Mouse (Mus musculus) bone marrow, adult 2 months (tissue): ENCODE results near the gene Pick1. TPM values are rescaled to one million over a fixed set of nuclear protein-coding genes. Genes with fewer than 3 reads are reported as not detected.
A peak's percentile ranks its signal among the peaks of the same experiment; 100 is the strongest.

Experiments used
- H3K27ac ChIP-seq: fragments of 200-500 bp; 2 replicates; pipeline ENCODE4 v1.5.1; 2012; ENCODE audit warnings: low read depth, mild to moderate bottlenecking, control low read depth, inconsistent platforms, low read length; ENCODE audit not compliant: control insufficient read depth, poor library complexity, insufficient read depth
- H3K4me1 ChIP-seq: fragments of 200-500 bp; 2 replicates; pipeline ENCODE4 v1.6.1; 2011; ENCODE audit warnings: low read length; ENCODE audit not compliant: control insufficient read depth, insufficient read depth
- H3K4me3 ChIP-seq: fragments of 200-500 bp; replicated peaks from 2 replicates; pipeline ENCODE3; 2011; ENCODE audit warnings: mild to moderate bottlenecking, low read depth, low read length, control low read depth; ENCODE audit not compliant: control insufficient read depth
- CTCF ChIP-seq: fragments of 200-500 bp; IDR thresholded peaks from 2 replicates; pipeline ENCODE4 v1.5.1; 2011; ENCODE audit warnings: low read length, control low read depth; ENCODE audit not compliant: control insufficient read depth, insufficient read depth
- POLR2A ChIP-seq: fragments of 200-500 bp; IDR thresholded peaks from 2 replicates; pipeline ENCODE4 v1.6.1; 2011; ENCODE audit warnings: low read depth, mild to moderate bottlenecking, control low read depth, low read length, borderline replicate concordance; ENCODE audit not compliant: control insufficient read depth
- WGBS: fragments of 180-500 bp; shearing (Covaris S2); methylation state at CpG from one replicate; pipeline ENCODE4 v1.1.7; 2018; 5-methylcytosine and 5-hydroxymethylcytosine counted together
- polyA plus RNA-seq: library from polyadenylated mRNA; stranded (reverse); fragments of >200 nt; gene quantifications from 2 replicates; pipeline ENCODE4 v1.2.4, GENCODE M21; 2011; ENCODE audit warnings: low replicate concordance; ENCODE audit not compliant: missing spikeins, insufficient read depth, insufficient read length

Pick1 gene
- polyA plus RNA-seq, 1 experiment = 13.6 TPM

- no peak overlapping the region for H3K27ac ChIP-seq
- H3K4me3 ChIP-seq = no peak overlapping the region
- under 1% methylated on average over 58 of the region's 62 CpGs for WGBS
- H3K4me1 ChIP-seq = no peaks in the 10 kb centered on the region; the same call in 1 of the 2 replicates
- TF ChIP-seq POLR2A (no peak), CTCF (no peak)
Observed at GRCm38 (mm10) chr15:79261095-79261725, 32.2 kb downstream of the Pick1 start.

- no peak overlapping the region for H3K4me3 ChIP-seq
- TF ChIP-seq CTCF (no peak), POLR2A (no peak)
Observed at GRCm38 (mm10) chr15:79261757-79262156, 32.8 kb downstream of the Pick1 start.

GRCm38 (mm10) chr15:79262375-79262774 is 33.4 kb downstream of the Pick1 start:
- no peak overlapping the region; the same call in 1 of the 2 replicates for H3K27ac ChIP-seq
- TF ChIP-seq POLR2A (no peak), CTCF (0 out of 2 replicates have a peak, but pooled peaks have one; percentile 3)
- WGBS = 26% methylated on average over 13 of the region's 13 CpGs
- no peak overlapping the region for H3K4me3 ChIP-seq
- no peaks in the 10 kb centered on the region; the same call in 1 of the 2 replicates for H3K4me1 ChIP-seq

More at GRCm38 (mm10) chr15:79261757-79262156, 32.8 kb downstream of the Pick1 start:
- Histone ChIP-seq H3K4me1 (no peaks in the 10 kb centered on the region; the same call in 1 of the 2 replicates), H3K27ac (no peak overlapping the region)
- 2% methylated on average over 27 of the region's 28 CpGs for WGBS

DNA sequence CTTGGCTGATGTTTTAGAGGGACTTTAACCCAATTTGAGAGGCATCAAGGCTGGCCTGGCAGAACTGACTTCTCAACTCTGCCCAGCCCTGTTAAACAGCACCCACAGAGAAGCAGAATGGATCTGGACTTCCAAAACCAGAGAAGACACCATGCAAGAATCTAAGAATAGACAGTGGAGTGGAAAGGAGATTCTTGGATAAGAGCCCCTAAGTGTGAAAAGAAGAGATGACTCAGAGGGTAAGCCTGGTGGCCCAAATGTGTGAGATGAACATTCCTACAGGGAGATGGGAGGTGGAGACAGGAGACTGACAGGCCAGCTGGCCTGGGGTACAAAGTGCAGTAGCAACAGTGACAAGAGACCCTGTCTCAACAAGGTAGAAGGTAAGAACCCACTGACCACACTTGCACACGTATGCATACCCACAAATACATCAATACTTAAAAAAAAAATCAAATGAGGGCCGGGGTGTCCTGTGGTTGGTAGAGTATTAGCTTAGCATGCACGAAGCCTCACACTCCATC is 33.9 kb downstream of the Pick1 start:
- Histone ChIP-seq H3K27ac (no peak overlapping the region), H3K4me1 (no peaks in the 10 kb centered on the region; the same call in 1 of the 2 replicates), H3K4me3 (no peak overlapping the region)
- TF ChIP-seq POLR2A (no peak), CTCF (no peak)
- 77% methylated on average over 3 of the region's 3 CpGs for WGBS

- no peaks in the 10 kb centered on the region; the same call in 1 of the 2 replicates for H3K4me1 ChIP-seq
- 88% methylated on average over 6 of the region's 6 CpGs for WGBS
- H3K4me3 ChIP-seq = no peak overlapping the region
- no peak overlapping the region for H3K27ac ChIP-seq
- TF ChIP-seq CTCF = no peak
Observed at GRCm38 (mm10) chr15:79263726-79264125, 34.8 kb downstream of the Pick1 start.

DNA sequence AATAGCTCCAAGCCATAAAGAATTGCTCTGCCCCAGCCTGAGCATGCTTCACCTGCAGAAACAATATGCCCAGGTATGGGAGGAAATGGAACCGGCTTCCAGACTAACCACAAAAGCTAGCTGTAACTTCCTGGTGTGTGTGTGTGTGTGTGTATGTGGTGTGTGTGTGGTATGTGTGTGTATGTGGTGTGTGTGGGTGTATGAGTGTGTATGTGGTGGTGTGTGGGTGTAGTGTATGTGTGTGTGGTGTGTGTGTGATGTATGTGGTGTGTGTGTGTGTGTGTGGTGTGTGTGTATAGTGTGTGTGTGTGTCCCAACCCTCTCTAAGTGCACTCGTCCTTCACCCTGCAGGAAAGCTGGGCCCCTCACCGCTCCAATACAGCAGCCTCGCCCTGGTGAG is 36.4 kb downstream of the Pick1 start:
- Histone ChIP-seq H3K4me3 (no peak overlapping the region), H3K27ac (no peak overlapping the region), H3K4me1 (no peaks in the 10 kb centered on the region; the same call in 1 of the 2 replicates)
- no peak for TF ChIP-seq POLR2A
- TF ChIP-seq CTCF = no peak
- 40% methylated on average over 4 of the region's 4 CpGs for WGBS

DNA sequence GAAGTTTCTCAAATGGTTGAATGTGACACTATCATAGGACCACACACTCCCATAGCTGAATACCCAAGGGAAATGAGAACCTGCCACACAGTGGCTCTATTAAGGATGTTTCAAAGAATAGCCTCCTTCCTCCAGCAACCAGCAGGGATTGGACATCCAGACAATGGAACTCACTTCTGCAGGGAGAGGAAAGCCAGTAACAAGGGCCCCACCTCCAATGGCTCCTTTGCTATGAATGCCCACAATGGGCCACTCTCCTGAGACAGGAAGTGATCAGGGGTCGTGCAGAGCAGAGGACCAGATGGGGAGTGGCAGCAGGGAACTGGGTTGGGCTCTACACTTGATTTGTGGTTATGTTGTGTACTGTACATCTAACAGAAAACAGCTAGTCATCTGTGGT is 39.5 kb downstream of the Pick1 start:
- no peak overlapping the region for H3K27ac ChIP-seq
- TF ChIP-seq CTCF (no peak), POLR2A (no peak)
- WGBS = 6% methylated on average over 1 of the region's 1 CpGs
- H3K4me1 ChIP-seq = peaks cover 4% of the 10 kb centered on the region
- no peak overlapping the region for H3K4me3 ChIP-seq

DNA sequence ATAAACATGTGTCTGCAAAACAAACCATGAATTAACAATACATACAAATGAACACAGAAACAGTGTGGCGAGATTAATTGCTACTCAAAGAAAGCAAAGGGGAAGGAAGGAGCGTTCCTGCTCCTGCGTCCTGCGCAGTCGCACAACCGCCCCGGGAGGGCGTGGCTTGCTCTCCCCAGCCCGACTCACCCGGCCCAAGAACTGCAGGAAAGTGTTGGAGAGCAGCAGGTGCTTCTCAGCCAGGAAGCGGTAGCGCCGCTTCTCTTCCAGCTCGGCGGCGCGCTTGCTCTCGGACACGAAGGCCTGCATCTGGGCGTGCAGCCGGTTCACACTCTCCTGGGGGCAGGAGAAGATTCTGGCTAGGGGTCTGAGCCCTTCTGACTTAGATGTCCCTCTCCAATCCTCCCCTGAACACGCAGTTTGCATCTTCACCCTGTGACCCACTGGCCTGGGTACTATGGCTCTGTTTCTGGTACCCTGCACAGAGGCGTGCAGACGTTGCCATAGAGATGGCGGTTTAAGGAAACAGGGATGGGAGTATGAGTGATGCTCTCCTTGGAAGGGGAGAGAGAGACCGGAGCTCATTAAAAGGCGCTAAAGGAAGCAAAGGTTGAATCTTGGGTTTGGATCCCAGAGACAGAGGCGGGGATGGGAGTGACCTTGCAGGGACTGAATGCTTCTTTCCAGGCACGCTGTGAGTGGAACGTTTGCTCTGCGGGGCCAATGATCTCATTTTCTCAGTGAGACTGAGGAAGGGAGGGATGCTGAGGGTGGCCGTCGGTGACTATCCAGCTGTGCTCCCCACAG is 41.5 kb downstream of the Pick1 start:
- H3K27ac ChIP-seq = no peak overlapping the region
- 2% methylated on average over 33 of the region's 33 CpGs for WGBS
- TF ChIP-seq POLR2A (peak; percentile 69; the same call in 1 of the 2 replicates), CTCF (no peak)
- peak overlapping the region; percentile 25 for H3K4me3 ChIP-seq
- H3K4me1 ChIP-seq = peaks cover 4% of the 10 kb centered on the region
